Mouse (Mus musculus) B cell, adult 2 months (primary cell): Measurements from ENCODE around the gene Spns2.

Experiments used
- DNase-seq, 2 experiments: peaks; one replicate each; pipeline ENCODE4 v3.0.0; 2022

The Spns2 gene

DNA sequence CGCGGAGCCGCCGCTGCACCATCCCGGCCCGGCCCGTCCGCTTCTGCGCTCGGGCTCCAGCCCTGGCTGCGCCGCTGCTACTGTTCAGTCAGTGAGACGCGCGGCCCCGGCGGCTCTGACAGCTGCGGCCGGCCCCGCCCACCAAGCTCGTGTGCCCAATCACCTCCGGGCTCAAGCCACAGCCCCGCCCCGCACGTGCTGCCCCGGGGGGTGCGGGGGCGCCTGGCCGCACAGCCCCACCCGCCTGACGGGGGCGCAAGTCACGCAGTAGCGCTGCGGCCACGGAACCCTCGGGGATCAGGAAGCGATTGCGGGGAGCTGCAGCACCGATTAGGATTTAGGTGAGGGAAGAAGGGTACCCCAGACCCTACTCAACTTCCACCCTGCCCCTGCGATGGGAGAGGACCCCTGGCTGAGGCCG lies at the start of gene Spns2:
Spns2 (minus strand) TSS at position 24 of the 421 bp plus-strand sequence.
- DNase-seq = peak; percentile 94 to 95

GRCm38 (mm10) chr11:72538811-72539210 lies 49.1 kb upstream of the Spns2 start:
- DNase-seq = no peak

DNA sequence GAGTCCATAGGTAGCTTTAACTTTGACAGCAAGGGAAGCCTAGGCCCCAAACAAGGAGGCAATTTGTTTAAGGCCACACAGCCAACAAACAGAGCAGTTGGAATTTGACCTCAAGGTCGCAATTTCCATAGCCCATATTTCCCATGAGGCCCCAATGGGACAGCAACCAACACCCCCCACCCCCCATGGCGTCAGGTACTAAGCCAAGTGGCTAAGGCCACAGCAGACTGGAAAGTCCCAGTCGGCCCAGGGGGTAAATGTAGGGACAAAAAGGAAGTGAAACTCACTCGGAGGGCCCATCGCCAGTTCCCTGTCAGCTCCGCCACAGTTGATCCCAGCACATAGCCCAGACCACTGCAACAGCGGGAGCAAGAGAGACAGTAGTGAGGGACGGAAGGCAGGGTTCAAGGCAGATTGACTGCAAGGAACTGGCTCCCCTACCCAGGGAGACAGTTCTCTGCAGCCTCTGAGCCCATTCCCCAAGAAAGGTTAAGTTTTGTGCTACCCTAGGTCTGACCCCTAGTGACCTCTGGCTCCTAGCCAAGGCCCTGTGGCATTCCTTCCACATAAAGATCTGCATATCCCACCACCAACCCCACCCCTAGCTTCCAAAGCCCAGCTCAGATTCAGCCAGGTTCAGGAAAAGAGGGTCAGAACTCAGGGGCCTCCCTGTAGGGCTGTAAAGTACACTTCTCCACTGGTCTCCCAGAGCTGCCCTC lies 48.5 kb upstream of the Spns2 start:
- peak; percentile 76 to 81 for DNase-seq

GRCm38 (mm10) chr11:72537503-72537902 lies 47.8 kb upstream of the Spns2 start:
- peak in 1 of 2 experiments; percentile 16 for DNase-seq

GRCm38 (mm10) chr11:72535519-72535918 lies 45.8 kb upstream of the Spns2 start:
- peak; percentile 66 to 70 for DNase-seq

GRCm38 (mm10) chr11:72532890-72533289 lies 43.2 kb upstream of the Spns2 start:
- DNase-seq = no peak

DNA sequence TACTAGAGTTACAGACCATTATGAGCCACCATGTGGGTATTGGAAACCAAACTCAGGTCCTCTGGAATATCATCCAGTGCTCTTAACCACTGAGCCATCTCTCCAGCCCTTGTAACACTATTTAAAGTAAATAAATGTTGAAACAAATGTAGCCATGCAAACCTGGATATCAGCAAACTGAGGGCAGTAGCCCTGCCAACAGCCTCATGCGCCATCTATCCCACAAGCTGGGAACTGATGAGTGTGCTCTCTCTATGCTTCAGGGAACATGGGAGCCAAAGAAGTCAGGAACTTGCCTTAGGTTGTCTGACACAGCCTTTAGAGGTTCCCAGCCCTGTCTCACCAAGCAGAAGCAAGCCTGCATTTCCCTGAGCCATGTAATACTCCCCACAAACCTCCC lies 41.9 kb upstream of the Spns2 start:
- no peak for DNase-seq

- no peak for DNase-seq
Observed at GRCm38 (mm10) chr11:72531144-72531543, 41.4 kb upstream of the Spns2 start.

DNA sequence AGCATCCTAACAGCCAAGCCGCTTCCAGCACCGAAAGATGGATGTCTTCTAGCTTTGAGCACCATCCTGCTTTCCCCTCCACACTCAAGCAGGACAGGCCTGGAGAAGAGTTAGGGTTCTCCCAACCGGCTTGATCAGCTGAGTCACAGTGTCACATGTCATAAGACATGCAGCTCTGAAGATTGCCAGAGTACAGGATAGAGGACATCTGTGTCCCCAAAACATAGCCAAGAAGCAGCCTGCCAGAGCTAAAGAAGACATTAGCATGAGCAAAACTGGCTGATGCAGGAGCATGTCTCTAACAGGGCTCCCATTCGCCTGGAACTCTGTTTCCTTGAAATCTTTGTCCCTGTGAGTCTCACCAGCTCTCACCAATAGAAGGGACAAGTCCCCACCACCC lies 36.5 kb upstream of the Spns2 start:
- DNase-seq = no peak

- no peak for DNase-seq
Observed at GRCm38 (mm10) chr11:72523711-72524110, 34.0 kb upstream of the Spns2 start.

- no peak for DNase-seq
Observed at GRCm38 (mm10) chr11:72522616-72523041, 32.9 kb upstream of the Spns2 start.

DNA sequence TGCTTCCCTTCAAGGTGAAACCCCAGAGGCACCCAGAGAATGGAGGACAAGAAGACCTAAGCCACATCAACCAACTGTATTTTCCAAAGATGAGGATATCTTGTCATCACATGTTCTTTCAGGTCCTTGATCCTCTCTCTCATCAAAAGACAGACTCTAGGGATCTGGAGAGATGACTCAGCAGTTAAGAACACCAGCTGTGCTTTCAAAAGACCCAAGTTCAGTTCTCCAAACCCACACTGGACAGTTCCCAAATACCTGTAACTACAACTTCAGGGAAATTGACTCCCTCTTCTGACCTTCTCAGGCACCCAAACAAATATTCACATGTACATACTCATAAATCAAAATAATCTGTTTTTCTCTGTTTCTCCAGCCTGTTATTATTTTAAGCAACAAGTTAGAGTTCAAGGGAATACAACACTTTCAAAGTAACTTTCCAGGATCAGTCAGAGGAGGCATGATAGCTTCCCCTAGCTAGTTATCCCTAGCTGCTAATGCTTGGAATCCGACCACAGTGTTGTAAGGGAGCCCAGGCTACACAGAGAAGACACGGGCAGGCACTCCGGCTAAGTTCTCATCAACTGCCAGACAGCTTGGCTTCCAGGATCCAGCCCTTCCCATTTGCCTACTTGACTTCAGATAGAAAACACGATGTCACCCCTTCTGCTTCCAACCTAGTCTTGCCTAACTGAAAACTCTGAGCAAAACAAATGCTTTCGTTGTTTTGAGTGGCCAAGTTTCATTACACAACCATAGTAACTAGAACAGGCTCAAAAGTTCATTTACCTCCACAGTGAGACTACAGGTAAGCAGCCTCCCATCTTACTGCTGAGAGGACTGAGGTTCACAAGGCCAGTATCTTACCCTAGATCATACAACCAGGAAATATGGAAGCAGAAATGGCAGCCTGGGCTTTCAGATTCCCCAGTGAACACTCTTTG lies 32.2 kb upstream of the Spns2 start:
- no peak for DNase-seq

DNA sequence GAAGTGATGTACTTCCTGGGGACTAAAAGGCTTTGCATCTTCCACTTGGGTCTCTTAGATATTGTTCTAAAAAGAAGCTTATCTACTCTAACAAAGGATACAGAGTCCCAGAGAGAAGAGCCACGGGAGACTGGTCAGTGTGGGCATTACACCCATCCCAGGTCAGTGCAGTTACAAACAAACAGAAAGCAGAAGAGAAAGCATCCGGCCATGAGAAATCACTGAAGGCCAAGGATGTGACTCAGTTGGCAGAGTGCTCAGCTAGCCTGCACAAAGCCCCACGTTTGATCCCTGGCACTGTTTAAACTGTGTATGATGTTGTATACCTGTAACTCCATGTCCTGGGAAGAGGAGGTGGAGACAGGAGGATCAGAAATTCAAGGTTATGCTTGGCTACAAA lies 30.2 kb upstream of the Spns2 start:
- no peak for DNase-seq

DNA sequence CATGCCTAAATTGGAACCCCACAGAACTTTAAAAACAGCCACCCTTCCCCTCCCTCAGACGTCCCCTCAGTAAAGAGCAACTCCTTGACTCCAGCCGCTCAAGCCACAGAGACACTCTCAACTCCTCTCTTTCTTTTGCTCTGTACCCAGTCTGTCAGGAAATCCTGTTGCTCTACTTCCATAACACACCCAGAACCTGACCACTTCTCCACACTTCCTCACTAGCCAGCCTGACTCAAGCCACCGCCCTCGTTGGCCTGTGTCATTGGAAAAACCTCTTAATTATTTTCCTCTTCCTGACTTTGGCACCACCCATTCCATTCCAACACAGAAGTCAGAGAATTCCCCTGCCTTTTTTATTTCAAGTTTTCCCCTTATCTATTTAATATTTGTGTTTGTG lies 29.5 kb upstream of the Spns2 start:
- no peak for DNase-seq

GRCm38 (mm10) chr11:72518449-72518848 lies 28.7 kb upstream of the Spns2 start:
- no peak for DNase-seq

- no peak for DNase-seq
Observed at GRCm38 (mm10) chr11:72514967-72515366, 25.3 kb upstream of the Spns2 start.

DNA sequence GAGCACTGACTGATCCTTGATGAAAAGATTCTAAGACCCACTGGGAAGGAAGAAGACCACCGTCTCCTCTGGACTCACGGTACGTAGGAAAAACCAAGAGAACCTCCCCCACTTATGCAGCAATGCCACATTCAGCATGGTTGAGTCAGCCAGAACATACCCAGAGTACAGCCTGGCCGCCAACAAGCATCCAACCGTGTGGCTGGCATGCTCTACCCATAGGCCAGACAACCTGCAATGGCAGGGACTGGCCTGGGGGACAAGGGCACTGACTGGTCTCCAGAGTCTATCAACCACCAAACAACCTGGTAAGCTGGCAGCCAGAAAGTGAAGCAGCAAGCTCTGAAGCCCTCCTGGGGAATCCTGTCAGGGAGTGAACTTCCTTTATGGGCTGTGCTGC lies 18.9 kb upstream of the Spns2 start:
- DNase-seq = no peak

DNA sequence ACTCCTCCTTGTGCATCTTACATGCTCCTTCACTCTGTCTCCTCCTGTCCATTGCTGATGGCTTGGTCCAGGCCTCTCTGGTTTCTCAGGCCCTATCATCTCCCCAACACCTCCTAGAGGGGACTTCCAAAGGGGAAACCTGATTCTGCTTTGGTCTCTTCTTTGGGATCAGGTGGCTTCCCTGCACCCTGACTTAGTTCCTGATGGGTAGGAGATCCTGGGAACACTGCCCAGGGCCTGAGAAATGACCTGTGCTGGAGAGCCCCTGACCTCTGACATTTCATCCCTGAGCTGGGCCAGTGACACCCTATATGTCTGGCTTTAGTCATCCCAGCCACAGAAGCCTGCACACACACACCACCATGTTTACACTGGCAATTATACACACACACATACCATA lies 17.9 kb upstream of the Spns2 start:
- DNase-seq = no peak

DNA sequence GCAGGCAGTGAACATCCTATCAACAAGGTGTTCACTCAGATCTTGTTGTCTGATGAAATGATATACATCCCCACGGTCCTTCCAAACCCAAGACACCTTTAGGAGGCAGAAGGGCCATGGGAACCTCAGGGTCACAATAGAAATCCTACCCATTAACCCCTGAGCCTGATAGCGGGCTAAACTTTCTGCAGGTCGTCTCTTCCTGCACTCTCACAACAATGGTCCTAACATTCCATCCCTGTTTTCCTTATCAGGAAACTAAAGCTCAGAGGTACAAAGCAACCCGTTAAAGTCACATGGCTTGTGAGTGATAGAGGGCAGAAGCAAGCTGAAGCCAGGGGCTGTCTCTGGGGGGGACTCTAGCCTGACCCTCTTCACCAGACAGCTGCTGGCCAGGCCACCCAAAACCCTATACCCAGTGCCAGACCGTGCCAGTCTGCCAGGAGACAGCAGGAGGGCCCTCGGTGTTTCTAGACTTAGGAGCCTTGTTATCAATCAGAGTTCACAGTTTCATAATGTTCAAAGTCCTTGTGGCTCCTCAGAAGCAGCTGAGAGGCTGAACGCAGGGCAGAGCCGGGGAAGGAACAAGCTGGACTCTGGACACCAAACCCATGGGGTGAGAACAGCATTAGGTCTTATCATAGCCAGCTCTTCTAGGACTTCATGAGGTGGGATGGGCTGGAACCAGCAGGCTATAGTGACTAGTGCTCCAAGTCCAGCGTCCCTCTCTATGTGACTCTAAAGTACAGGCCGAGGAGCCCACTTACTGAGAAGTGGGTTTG lies 14.5 kb upstream of the Spns2 start:
- DNase-seq = no peak

GRCm38 (mm10) chr11:72503501-72503921 lies 13.8 kb upstream of the Spns2 start:
- no peak for DNase-seq

- no peak for DNase-seq
Observed at GRCm38 (mm10) chr11:72502236-72502635, 12.5 kb upstream of the Spns2 start.

DNA sequence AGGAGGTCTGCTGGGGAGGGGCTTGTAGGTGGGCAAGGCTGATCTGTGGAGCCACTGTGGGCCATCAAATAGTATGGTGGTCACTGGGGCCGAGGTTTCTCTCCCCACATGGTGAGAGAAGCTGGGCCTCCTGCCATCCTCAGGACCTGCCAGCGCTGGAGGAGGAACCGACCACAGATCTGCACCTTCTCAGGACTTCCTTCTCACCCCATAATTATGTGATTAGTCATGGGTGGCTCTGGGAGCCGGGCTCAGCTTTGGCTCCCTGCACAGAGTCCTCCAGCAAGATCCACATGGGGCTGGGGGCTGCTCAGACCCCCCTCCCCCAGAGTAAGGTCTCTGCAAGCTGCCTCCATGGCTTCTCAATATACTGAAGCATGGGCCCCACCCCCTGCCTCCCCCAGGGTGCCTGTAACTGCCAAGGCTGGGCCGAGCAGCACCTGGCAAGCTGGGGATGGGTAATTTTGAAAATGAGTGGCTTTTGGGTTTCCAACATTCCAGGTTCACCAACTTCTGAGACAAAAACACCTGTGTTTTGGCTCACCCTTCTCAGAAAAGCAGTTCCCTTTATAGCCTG lies 11.8 kb upstream of the Spns2 start:
- DNase-seq = no peak

- DNase-seq = no peak
Observed at GRCm38 (mm10) chr11:72500139-72500538, 10.4 kb upstream of the Spns2 start.
